Mouse (Mus musculus): Measurements from ENCODE around the gene Zfp180. TPM values are rescaled to one million over a fixed set of nuclear protein-coding genes. Genes with fewer than 3 reads are reported as not detected.
A peak's percentile ranks its signal among the peaks of the same experiment; 100 is the strongest.

The Zfp180 gene
- polyA plus RNA-seq, 1 experiment: 36.3 TPM

GRCm38 (mm10) chr7:24133996-24134828, 52.5 kb downstream of the Zfp180 start, which contains the start of gene Zfp235:
TSS of gene Zfp235 (plus strand) at chr7:24134169.
- TF ChIP-seq CTCF (IDR thresholded peaks at IDR 0.05; ENCODE audit: borderline replicate concordance, insufficient read depth, low read depth, low read length): no peak
- TF ChIP-seq POLR2A (IDR thresholded peaks at IDR 0.05; ENCODE audit: borderline replicate concordance, insufficient read depth, low read length): peak; percentile 92
- Histone ChIP-seq H3K4me1 (ENCODE audit: control insufficient read depth, insufficient read depth, low read length) (peaks cover 3% of the 10 kb centered on the region; the same call in 1 of the 2 replicates), H3K27ac (ENCODE audit: insufficient read depth, low read length) (peak within 1 kb of the TSS; percentile 59), H3K4me3 (replicated peaks; ENCODE audit: insufficient read depth, low read depth, low read length) (peak within 1 kb of the TSS; percentile 92), H3K27me3 (ENCODE audit: control insufficient read depth, insufficient read depth, low read length) (no peaks in the 10 kb centered on the region)
- 3% methylated on average over 32 of the region's 32 CpGs for WGBS
- DNase-seq: peak; percentile 89 to 92

GRCm38 (mm10) chr7:24142566-24142965, 60.8 kb downstream of the Zfp180 start:
- WGBS: 87% methylated on average over 6 of the region's 6 CpGs
- TF ChIP-seq POLR2A (IDR thresholded peaks at IDR 0.05; ENCODE audit: borderline replicate concordance, insufficient read depth, low read length) (no peak), CTCF (IDR thresholded peaks at IDR 0.05; ENCODE audit: borderline replicate concordance, insufficient read depth, low read depth, low read length) (no peak)
- DNase-seq: no peak

GRCm38 (mm10) chr7:24153272-24153671, 71.5 kb downstream of the Zfp180 start:
- no peak overlapping the region for H3K27ac ChIP-seq (ENCODE audit: insufficient read depth, low read length)
- 11% methylated on average over 1 of the region's 1 CpGs for WGBS
- DNase-seq: no peak
- no peaks in the 10 kb centered on the region for H3K4me1 ChIP-seq (ENCODE audit: control insufficient read depth, insufficient read depth, low read length)
- H3K27me3 ChIP-seq (ENCODE audit: control insufficient read depth, insufficient read depth, low read length): no peaks in the 10 kb centered on the region
- no peak overlapping the region for H3K4me3 ChIP-seq (replicated peaks; ENCODE audit: insufficient read depth, low read depth, low read length)
- no peak for TF ChIP-seq POLR2A (IDR thresholded peaks at IDR 0.05; ENCODE audit: borderline replicate concordance, insufficient read depth, low read length)
- no peak for TF ChIP-seq CTCF (IDR thresholded peaks at IDR 0.05; ENCODE audit: borderline replicate concordance, insufficient read depth, low read depth, low read length)

More at GRCm38 (mm10) chr7:24142566-24142965, 60.8 kb downstream of the Zfp180 start:
- H3K27me3 ChIP-seq (ENCODE audit: control insufficient read depth, insufficient read depth, low read length): no peaks in the 10 kb centered on the region
- H3K4me1 ChIP-seq (ENCODE audit: control insufficient read depth, insufficient read depth, low read length): no peaks in the 10 kb centered on the region
- no peak overlapping the region for H3K4me3 ChIP-seq (replicated peaks; ENCODE audit: insufficient read depth, low read depth, low read length)
- no peak overlapping the region for H3K27ac ChIP-seq (ENCODE audit: insufficient read depth, low read length)

Other genes starting within 250 kb of the Zfp180 start
- gene Vmn1r176, start 244.6 kb upstream of the Zfp180 start, polyA plus RNA-seq (2012; rRNA removed): not detected in 2 replicates
- not detected in 2 replicates for gene Vmn1r177, start 215.5 kb upstream of the Zfp180 start, polyA plus RNA-seq (2012; rRNA removed)
- gene Vmn1r178, start 189.9 kb upstream of the Zfp180 start, polyA plus RNA-seq (2012; rRNA removed): not detected in 2 replicates
- gene Vmn1r179, start 154.9 kb upstream of the Zfp180 start, polyA plus RNA-seq (2012; rRNA removed): not detected in 2 replicates
- gene Vmn1r180, start 131.3 kb upstream of the Zfp180 start, polyA plus RNA-seq (2012; rRNA removed): not detected in 2 replicates
- not detected in 2 replicates for gene Vmn1r181, start 107.3 kb upstream of the Zfp180 start, polyA plus RNA-seq (2012; rRNA removed)
- not detected in 2 replicates for gene V1rd19, start 80.2 kb upstream of the Zfp180 start, polyA plus RNA-seq (2012; rRNA removed)
- gene Vmn1r183, start 28.7 kb upstream of the Zfp180 start, polyA plus RNA-seq (2012; rRNA removed): not detected in 2 replicates
- 7.7 and 8.1 TPM in 2 replicates for gene Zfp112, start 30.4 kb downstream of the Zfp180 start, polyA plus RNA-seq (2012; rRNA removed)
- 20.2 and 21.4 TPM in 2 replicates for gene Zfp235, start 52.2 kb downstream of the Zfp180 start, polyA plus RNA-seq (2012; rRNA removed)
- 2.2 and 3.0 TPM in 2 replicates for gene Zfp114, start 93.1 kb downstream of the Zfp180 start, polyA plus RNA-seq (2012; rRNA removed)
- 5.3 and 5.5 TPM in 2 replicates for gene Zfp111, start 129.5 kb downstream of the Zfp180 start, polyA plus RNA-seq (2012; rRNA removed)
- 6.5 and 7.2 TPM in 2 replicates for gene Zfp109, start 155.6 kb downstream of the Zfp180 start, polyA plus RNA-seq (2012; rRNA removed)
- gene Zfp108, start 172.9 kb downstream of the Zfp180 start, polyA plus RNA-seq (2012; rRNA removed): 5.7 and 6.1 TPM in 2 replicates
- gene Zfp93, start 188.5 kb downstream of the Zfp180 start, polyA plus RNA-seq (2012; rRNA removed): 8.8 and 9.2 TPM in 2 replicates
- 33.0 and 36.4 TPM in 2 replicates for gene Zfp61, start 219.3 kb downstream of the Zfp180 start, polyA plus RNA-seq (2012; rRNA removed)
- 18.2 and 18.3 TPM in 2 replicates for gene Zfp94, start 234.7 kb downstream of the Zfp180 start, polyA plus RNA-seq (2012; rRNA removed)